Comparison of ENCODE assay signal across 8 mouse cellular contexts in the genomic region with DNA sequence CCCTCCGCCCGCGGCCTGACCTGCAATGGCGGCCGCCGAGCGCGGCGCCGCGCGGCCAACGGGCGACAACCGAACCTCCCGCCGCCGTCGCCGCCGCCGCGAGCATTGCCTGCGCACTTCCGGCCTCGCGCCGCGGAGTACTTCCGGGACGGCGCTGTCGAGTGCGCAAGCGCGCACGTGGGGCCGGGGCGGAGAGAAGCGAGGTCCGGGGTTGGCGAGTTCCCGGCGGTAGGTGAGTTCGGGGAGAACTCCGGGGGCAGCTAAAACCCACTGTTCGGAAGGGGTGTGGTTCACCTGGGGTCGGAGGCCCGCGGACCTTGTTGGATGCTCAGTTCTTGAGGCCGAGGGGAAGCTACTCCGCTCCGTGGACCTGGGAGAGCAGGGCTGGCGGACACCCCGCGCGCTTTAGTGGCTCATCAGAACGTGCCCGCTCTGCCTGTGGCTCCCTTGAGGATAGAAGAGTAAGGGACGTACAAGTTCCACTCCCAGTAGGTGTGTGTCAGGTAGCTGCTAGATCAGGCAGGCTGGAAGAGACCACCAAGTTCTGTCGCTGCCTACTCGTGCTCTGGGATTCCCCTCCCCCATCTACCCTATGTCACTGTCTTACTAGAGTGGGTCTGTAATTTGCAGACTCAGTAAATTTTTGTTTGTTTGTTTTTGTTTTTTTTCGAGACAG. TPM values are rescaled to one million over a fixed set of nuclear protein-coding genes. Genes with fewer than 3 reads are reported as not detected.
DNase-seq lines count a peak whose midpoint lies in the region; ATAC-seq and TF ChIP-seq lines count a peak whose summit lies in the region.

A gene (plus strand): TSS at position 156 of the 676 bp plus-strand sequence.

- H3K36me3 ChIP-seq in forebrain, embryonic 16.5 days (ENCODE audit: control insufficient read depth, insufficient read depth), result 0 out of 2 replicates have a peak, but pooled peaks cover 4% of the 10 kb centered on the region
- peaks cover 31% of the 10 kb centered on the region for H3K36me3 ChIP-seq in lung, embryonic 15.5 days

- H3K9ac ChIP-seq in forebrain, embryonic 16.5 days (replicated peaks; ENCODE audit: low read depth, low read length), result peak within 1 kb of the TSS; percentile 89
- peak within 1 kb of the TSS; percentile 87 for H3K9ac ChIP-seq in lung, embryonic 15.5 days

- peak; percentile 97 for ATAC-seq in forebrain, embryonic 16.5 days
- ATAC-seq in lung, embryonic 15.5 days (ENCODE audit: borderline replicate concordance, extremely low read depth, low FRiP score, low TSS enrichment), result peak; percentile 94

- peak; percentile 94 for DNase-seq in MN1 (ENCODE audit: low spot score)
- peak; percentile 88 to 93 for DNase-seq in cerebellum, adult 18-20 months
- peak; percentile 81 for DNase-seq in heart, postnatal 25 days (ENCODE audit: low spot score)
- peak; percentile 78 to 87 for DNase-seq in layer of hippocampus, adult 2 months (ENCODE audit: low spot score in 2 of 2)
- peak; percentile 74 to 76 for DNase-seq in thymus, adult 18-20 months

- TF ChIP-seq POLR2A in olfactory bulb, adult 2 months (IDR thresholded peaks at IDR 0.05; ENCODE audit: insufficient read depth, low read depth, low read length), result peak; percentile 75

- H3K9me3 ChIP-seq in forebrain, embryonic 16.5 days (ENCODE audit: control insufficient read depth, low read length), result no peaks in the 10 kb centered on the region
- H3K9me3 ChIP-seq in lung, embryonic 15.5 days, result no peaks in the 10 kb centered on the region

- H3K4me3 ChIP-seq in forebrain, embryonic 16.5 days (replicated peaks; ENCODE audit: low read length), result peak within 1 kb of the TSS; percentile 76
- peak within 1 kb of the TSS; percentile 92 for H3K4me3 ChIP-seq in layer of hippocampus, adult 2 months
- H3K4me3 ChIP-seq in lung, embryonic 15.5 days, result peak within 1 kb of the TSS; percentile 87
- peak within 1 kb of the TSS; percentile 91 for H3K4me3 ChIP-seq in olfactory bulb, adult 2 months (ENCODE audit: insufficient read depth, low read depth, low read length)

- peaks cover 19% of the 10 kb centered on the region for H3K4me1 ChIP-seq in forebrain, embryonic 16.5 days (replicated peaks; ENCODE audit: control insufficient read depth, insufficient read depth, low read length)
- H3K4me1 ChIP-seq in lung, embryonic 15.5 days, result peaks cover 38% of the 10 kb centered on the region
- H3K4me1 ChIP-seq in olfactory bulb, adult 2 months (ENCODE audit: control insufficient read depth, insufficient read depth, low read length), result peaks cover 5% of the 10 kb centered on the region

- WGBS in forebrain, embryonic 16.5 days, result under 1% methylated on average over 63 of the region's 63 CpGs
- under 1% methylated on average over 63 of the region's 63 CpGs for WGBS in lung, embryonic 15.5 days
- WGBS in olfactory bulb, adult 2 months, result under 1% methylated on average over 63 of the region's 63 CpGs

- peak; percentile 37 for TF ChIP-seq CTCF in layer of hippocampus, adult 2 months (conservative IDR thresholded peaks at IDR 0.05)
- TF ChIP-seq CTCF in olfactory bulb, adult 2 months (IDR thresholded peaks at IDR 0.05; ENCODE audit: insufficient read depth, low read depth, low read length), result no peak

- intact Hi-C loops in heart, postnatal 25 days (cut with DNase I), result loop anchor here (5.0 kb wide), 1 partner anchor 44 kb away; a partner anchor contains a TSS

- peak within 1 kb of the TSS; percentile 72 for H3K4me2 ChIP-seq in forebrain, embryonic 16.5 days (ENCODE audit: low read length)
- peak within 1 kb of the TSS; percentile 73 for H3K4me2 ChIP-seq in lung, embryonic 15.5 days

- no peaks in the 10 kb centered on the region for H3K27me3 ChIP-seq in forebrain, embryonic 16.5 days (replicated peaks; ENCODE audit: control insufficient read depth, insufficient read depth, low read length)
- H3K27me3 ChIP-seq in lung, embryonic 15.5 days, result no peaks in the 10 kb centered on the region

- H3K27ac ChIP-seq in forebrain, embryonic 16.5 days (ENCODE audit: low read length), result peak within 1 kb of the TSS; percentile 91
- H3K27ac ChIP-seq in layer of hippocampus, adult 2 months, result peak within 1 kb of the TSS; percentile 90
- peak within 1 kb of the TSS; percentile 96 for H3K27ac ChIP-seq in lung, embryonic 15.5 days
- peak within 1 kb of the TSS; percentile 82 for H3K27ac ChIP-seq in olfactory bulb, adult 2 months (ENCODE audit: insufficient read depth, low read depth, low read length)

RNA-seq across cellular contexts. Expression of the gene that starts here (rescaled TPM):
- 48.6 and 52.4 TPM in 2 replicates for polyA plus RNA-seq in forebrain, embryonic 16.5 days (2015; fragmentation: Nextera tagmentation; extraction: Ambion mirVana)
- 10 to 100 TPM; 17.7 to 19.1 TPM for total RNA-seq in heart, postnatal 25 days (2021)
- total RNA-seq in layer of hippocampus, adult 2 months (2021), result 10 to 100 TPM; 43.4 to 47.9 TPM
- 66.5 and 68.6 TPM in 2 replicates for polyA plus RNA-seq in lung, embryonic 15.5 days (2015; fragmentation: Nextera tagmentation; extraction: Ambion mirVana)
- polyA plus RNA-seq in olfactory bulb, adult 2 months (2012; ENCODE audit: insufficient read depth, insufficient read length, low replicate concordance, missing spikeins), result not detected in 2 replicates

Comparison
In these comparisons a context has a peak if more than half of its experiments do, and no peak if none do; other contexts are left out.
1. Peak in every context shown above with its lines: DNase-seq, ATAC-seq, H3K4me3 ChIP-seq and H3K27ac ChIP-seq.
2. RNA of the gene that starts here (polyA plus RNA-seq): 66.5 to 68.6 TPM in lung, embryonic 15.5 days and 48.6 to 52.4 TPM in forebrain, embryonic 16.5 days; not detected in olfactory bulb, adult 2 months; every median in the first group is over 10 times any median in the second.